Mouse (Mus musculus): ENCODE measurements around the gene Nucb1.

GRCm38 (mm10) chr7:45553519-45553918, 43.3 kb upstream of the Nucb1 start:
- no peak for TF ChIP-seq TCF12 (IDR thresholded peaks at IDR 0.05; ENCODE audit: insufficient read depth, poor library complexity, severe bottlenecking)
- TF ChIP-seq POLR2AphosphoS2 (IDR thresholded peaks at IDR 0.05; ENCODE audit: insufficient read length, low read depth), result no peak
- TF ChIP-seq SRF (IDR thresholded peaks at IDR 0.05; ENCODE audit: control insufficient read depth, insufficient read length, low read depth), result no peak
- TF ChIP-seq POLR2A (IDR thresholded peaks at IDR 0.05; ENCODE audit: insufficient read length, low read depth), result no peak
- TF ChIP-seq E2F4 (IDR thresholded peaks at IDR 0.05; ENCODE audit: insufficient read depth), result no peak
- no peak for TF ChIP-seq MYOD1 (IDR thresholded peaks at IDR 0.05; ENCODE audit: control insufficient read depth in 1 of 3, insufficient read length in 2 of 3, low read depth in 2 of 3)
- TF ChIP-seq MAX (IDR thresholded peaks at IDR 0.05; ENCODE audit: low read depth), result no peak
